Mouse (Mus musculus): Measurements from ENCODE around the gene Zdhhc22.

DNA sequence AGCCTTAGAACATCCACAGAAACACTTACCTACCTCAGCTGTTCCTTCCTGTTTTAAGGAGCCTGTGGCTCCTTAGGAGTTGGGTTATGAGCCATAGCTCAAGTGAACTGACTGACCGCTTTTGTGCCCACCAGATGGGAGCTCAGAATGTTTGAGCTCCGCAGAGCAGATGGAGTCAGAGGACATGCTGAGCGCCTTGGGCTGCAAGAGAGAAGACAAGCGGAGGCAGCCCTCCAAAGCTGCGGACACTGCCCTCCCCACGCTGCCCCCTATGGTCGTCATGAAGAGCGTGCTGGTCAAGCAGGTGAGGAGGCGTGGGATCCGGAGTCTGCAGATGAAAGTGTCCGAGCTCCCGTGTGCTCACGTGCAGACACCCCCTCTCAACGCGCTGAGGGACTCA is 30.1 kb downstream of the Zdhhc22 start:
- no peak for TF ChIP-seq CTCF (IDR thresholded peaks at IDR 0.05; ENCODE audit: extremely low read depth, insufficient read length, insufficient replicate concordance, low read depth, low read length)
- no peak for TF ChIP-seq POLR2A (IDR thresholded peaks at IDR 0.05; ENCODE audit: low read depth, low read length)

Data from small intestine, adult 2 months (tissue).